16 mouse cellular contexts compared by ENCODE assay signal in genomic region chr4:148490502-148490901, GRCm38 (mm10). TPM values are rescaled to one million over a fixed set of nuclear protein-coding genes. Genes with fewer than 3 reads are reported as not detected.
DNase-seq lines count a peak whose midpoint lies in the region; ATAC-seq and TF ChIP-seq lines count a peak whose summit lies in the region.
"Had no signal": no experiment of that assay in that cellular context is flagged by ENCODE, and none has a peak within 500 bp of the region (broad histone marks: within the 10 kb centered on the region; RNA-seq: fewer than 3 reads in every experiment).

No protein-coding gene starts in this region.

- no peak overlapping the region for H3K9ac ChIP-seq in heart, postnatal 0 days (replicated peaks; ENCODE audit: low read depth, low read length)
- H3K9ac ChIP-seq: embryonic facial prominence, embryonic 12.5 days; hindbrain, embryonic 13.5 days; limb, embryonic 12.5 days had no signal

- 16% methylated on average over 6 of the region's 6 CpGs for WGBS in heart, postnatal 0 days

- TF ChIP-seq CTCF in heart, postnatal 0 days (IDR thresholded peaks at IDR 0.05; ENCODE audit: low read depth), result no peak

- peaks cover 83% of the 10 kb centered on the region for H3K36me3 ChIP-seq in heart, postnatal 0 days (replicated peaks; ENCODE audit: control insufficient read depth, insufficient read depth, low read length)

- H3K4me2 ChIP-seq in heart, postnatal 0 days (ENCODE audit: low read depth, low read length), result no peak overlapping the region
- H3K4me2 ChIP-seq: embryonic facial prominence, embryonic 12.5 days; hindbrain, embryonic 13.5 days; limb, embryonic 12.5 days had no signal

- H3K4me3 ChIP-seq in heart, postnatal 0 days (ENCODE audit: low read depth, low read length), result no peak overlapping the region
- H3K4me3 ChIP-seq: embryonic facial prominence, embryonic 12.5 days; hindbrain, embryonic 13.5 days; limb, embryonic 12.5 days had no signal

- intact Hi-C loops in heart, postnatal 25 days (cut with DNase I), result loop anchor here (5.0 kb wide), 1 partner anchor 117 kb away; no protein-coding TSS in a partner anchor

- ATAC-seq in heart, postnatal 0 days (ENCODE audit: insufficient read depth, low read depth), result peak; percentile 37; the same call in 1 of the 2 replicates
- no peak for ATAC-seq in cerebellum, adult (ENCODE audit: insufficient number of reproducible peaks, low FRiP score, low TSS enrichment)

- H3K27ac ChIP-seq in heart, postnatal 0 days (ENCODE audit: low read depth), result no peak overlapping the region
- H3K27ac ChIP-seq: embryonic facial prominence, embryonic 12.5 days; hindbrain, embryonic 13.5 days; limb, embryonic 12.5 days had no signal

- no peaks in the 10 kb centered on the region for H3K4me1 ChIP-seq in heart, postnatal 0 days (ENCODE audit: control insufficient read depth, insufficient read depth)
- H3K4me1 ChIP-seq: embryonic facial prominence, embryonic 12.5 days had no signal

- no peaks in the 10 kb centered on the region for H3K27me3 ChIP-seq in heart, postnatal 0 days (ENCODE audit: control insufficient read depth, insufficient read depth, low read length)
- H3K27me3 ChIP-seq: embryonic facial prominence, embryonic 12.5 days; hindbrain, embryonic 13.5 days; limb, embryonic 12.5 days had no signal

- no peak for TF ChIP-seq EP300 in heart, postnatal 0 days (IDR thresholded peaks at IDR 0.05; ENCODE audit: low read depth)

- DNase-seq in adrenal gland, postnatal 36 days, result peak; percentile 48
- no peak for DNase-seq in adrenal gland, postnatal 10 days
- DNase-seq in heart, postnatal 0 days (ENCODE audit: low spot score), result no peak
- no peak for DNase-seq in heart, postnatal 25 days (ENCODE audit: low spot score)
- DNase-seq in ovary, adult 18-20 months (ENCODE audit: low spot score), result peak; percentile 28
- no peak for DNase-seq in ovary, postnatal 10 days (ENCODE audit: low spot score)
- DNase-seq in testis, postnatal 10 days (ENCODE audit: low spot score), result peak; percentile 62
- DNase-seq: B cell, adult 2 months; cerebellum, adult 9-11 months; thymus, adult 2 months had no signal

- no peaks in the 10 kb centered on the region for H3K9me3 ChIP-seq in heart, postnatal 0 days (replicated peaks; ENCODE audit: control insufficient read depth, low read length)
- H3K9me3 ChIP-seq: embryonic facial prominence, embryonic 12.5 days; hindbrain, embryonic 13.5 days; limb, embryonic 12.5 days had no signal

RNA-seq across cellular contexts. Expression of gene Angptl7, which starts 9.8 kb away (rescaled TPM):
- 1 to 10 TPM in 1 of 2 experiments, under 1 TPM in 1; 0.46 to 1.3 TPM for total RNA-seq in adrenal gland, postnatal 36 days (2021)
- 1 to 10 TPM; 1.6 to 2.1 TPM for total RNA-seq in adrenal gland, postnatal 10 days (2021)
- 2.9 and 4.9 TPM in 2 replicates for total RNA-seq in heart, postnatal 0 days (2014; rRNA removed; ENCODE audit: low replicate concordance)
- polyA plus RNA-seq in heart, postnatal 0 days (2015; fragmentation: Nextera tagmentation; extraction: Ambion mirVana), result 8.9 and 9.1 TPM in 2 replicates
- 1 to 10 TPM; 2.3 to 5.4 TPM for total RNA-seq in heart, postnatal 25 days (2021)
- total RNA-seq: MEL; monocyte, adult 5-6 weeks had no signal

RNA-seq across cellular contexts. Expression of gene Mtor, which starts 42.1 kb away (rescaled TPM):
- 10 to 100 TPM; 72.5 to 86.2 TPM for total RNA-seq in adrenal gland, postnatal 36 days (2021)
- total RNA-seq in adrenal gland, postnatal 10 days (2021), result 10 to 100 TPM; 68.4 to 77.9 TPM
- total RNA-seq in heart, postnatal 0 days (2014; rRNA removed; ENCODE audit: low replicate concordance), result 31.2 and 52.2 TPM in 2 replicates
- 17.3 and 20.5 TPM in 2 replicates for polyA plus RNA-seq in heart, postnatal 0 days (2015; fragmentation: Nextera tagmentation; extraction: Ambion mirVana)
- 10 to 100 TPM; 45.3 to 46.0 TPM for total RNA-seq in heart, postnatal 25 days (2021)

RNA-seq across cellular contexts. Expression of gene Ubiad1, which starts 45.9 kb away (rescaled TPM):
- 10 to 100 TPM; 18.9 to 20.8 TPM for total RNA-seq in adrenal gland, postnatal 36 days (2021)
- 10 to 100 TPM; 17.6 to 18.5 TPM for total RNA-seq in adrenal gland, postnatal 10 days (2021)
- total RNA-seq in heart, postnatal 0 days (2014; rRNA removed; ENCODE audit: low replicate concordance), result 25.6 and 32.4 TPM in 2 replicates
- 18.9 and 19.6 TPM in 2 replicates for polyA plus RNA-seq in heart, postnatal 0 days (2015; fragmentation: Nextera tagmentation; extraction: Ambion mirVana)
- total RNA-seq in heart, postnatal 25 days (2021), result 10 to 100 TPM; 19.4 to 20.7 TPM

Comparison
In these comparisons a context has a peak if more than half of its experiments do, and no peak if none do; other contexts are left out.
1. DNase-seq: peak in adrenal gland, postnatal 36 days (2 of 2), ovary, adult 18-20 months (single experiment) and testis, postnatal 10 days (single experiment); none in adrenal gland, postnatal 10 days (single experiment), heart, postnatal 0 days (single experiment), heart, postnatal 25 days (single experiment) and ovary, postnatal 10 days (single experiment).